ENCODE assay signal across 38 mouse cellular contexts in the genomic region with DNA sequence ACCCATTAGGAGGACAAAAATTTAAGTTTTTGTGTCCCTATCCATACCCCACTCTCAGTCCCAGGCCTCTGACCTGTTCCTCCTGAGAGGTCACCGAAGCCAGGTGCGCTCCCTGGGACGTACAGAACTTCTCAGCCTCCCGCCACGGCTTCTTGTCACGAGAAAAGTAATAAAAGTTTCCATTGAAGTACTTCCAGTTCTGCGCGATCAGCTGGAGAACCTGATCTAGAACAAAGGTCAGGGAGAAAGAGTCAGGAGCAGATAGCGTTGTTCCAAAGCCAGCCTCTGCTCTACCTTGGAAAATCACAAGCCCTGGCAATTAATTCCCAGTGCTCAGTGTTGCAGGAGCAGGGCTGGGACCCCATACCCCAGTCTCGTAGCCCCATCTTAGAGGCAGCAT. TPM values are rescaled to one million over a fixed set of nuclear protein-coding genes. Genes with fewer than 3 reads are reported as not detected.
"Had no signal": no experiment of that assay in that cellular context is flagged by ENCODE, and none has a peak within 500 bp of the region (broad histone marks: within the 10 kb centered on the region; RNA-seq: fewer than 3 reads in every experiment).

No protein-coding gene starts in this region.

- H3K4me3 ChIP-seq: embryonic facial prominence, embryonic 10.5 days; embryonic facial prominence, embryonic 12.5 days; embryonic facial prominence, embryonic 13.5 days; embryonic facial prominence, embryonic 15.5 days; erythroblast, embryonic 14.5 days; forebrain, embryonic 10.5 days; forebrain, embryonic 12.5 days; forebrain, embryonic 13.5 days; forebrain, embryonic 15.5 days; gastrocnemius, adult 2 months; heart, adult 2 months had no signal

- H3K4me1 ChIP-seq: embryonic facial prominence, embryonic 10.5 days; embryonic facial prominence, embryonic 12.5 days; embryonic facial prominence, embryonic 13.5 days; embryonic facial prominence, embryonic 15.5 days; forebrain, embryonic 10.5 days; forebrain, embryonic 12.5 days; forebrain, embryonic 13.5 days; forebrain, embryonic 15.5 days had no signal

- H3K36me3 ChIP-seq: embryonic facial prominence, embryonic 10.5 days; embryonic facial prominence, embryonic 12.5 days; embryonic facial prominence, embryonic 13.5 days; embryonic facial prominence, embryonic 15.5 days; forebrain, embryonic 10.5 days; forebrain, embryonic 12.5 days; forebrain, embryonic 15.5 days had no signal

- DNase-seq: cerebellum, adult 2 months; cerebellum, adult 8-10 months; cerebellum, adult 9-10 months; cerebellum, adult 9-11 months; cerebellum, postnatal 10 days; cerebellum, postnatal 14 days; cerebellum, postnatal 25 days; cerebellum, postnatal 36 days; embryo, embryonic 11 days; forebrain, postnatal 0 days; gastrocnemius, adult 2 months; gastrocnemius, postnatal 10 days; gastrocnemius, postnatal 14 days; gastrocnemius, postnatal 25 days; gastrocnemius, postnatal 36 days; heart, adult 2 months had no signal

- H3K27ac ChIP-seq: embryonic facial prominence, embryonic 10.5 days; embryonic facial prominence, embryonic 12.5 days; embryonic facial prominence, embryonic 13.5 days; embryonic facial prominence, embryonic 15.5 days; forebrain, embryonic 10.5 days; forebrain, embryonic 12.5 days; forebrain, embryonic 13.5 days; forebrain, embryonic 15.5 days; gastrocnemius, adult 2 months; heart, adult 2 months had no signal

- H3K9ac ChIP-seq: embryonic facial prominence, embryonic 12.5 days; embryonic facial prominence, embryonic 13.5 days; embryonic facial prominence, embryonic 15.5 days; forebrain, embryonic 12.5 days; forebrain, embryonic 13.5 days; forebrain, embryonic 15.5 days; forebrain, postnatal 0 days had no signal

- H3K27me3 ChIP-seq: embryonic facial prominence, embryonic 12.5 days; embryonic facial prominence, embryonic 15.5 days; forebrain, embryonic 12.5 days; forebrain, embryonic 13.5 days; forebrain, embryonic 15.5 days had no signal

- ATAC-seq: forebrain, embryonic 13.5 days; forebrain, embryonic 14.5 days; forebrain, embryonic 15.5 days; forebrain, embryonic 16.5 days; forebrain, postnatal 0 days had no signal

- H3K4me2 ChIP-seq: embryonic facial prominence, embryonic 12.5 days; embryonic facial prominence, embryonic 13.5 days; embryonic facial prominence, embryonic 15.5 days; forebrain, embryonic 12.5 days; forebrain, embryonic 13.5 days; forebrain, embryonic 15.5 days had no signal

- H3K9me3 ChIP-seq: embryonic facial prominence, embryonic 10.5 days; embryonic facial prominence, embryonic 12.5 days; embryonic facial prominence, embryonic 13.5 days; embryonic facial prominence, embryonic 15.5 days; forebrain, embryonic 10.5 days; forebrain, embryonic 12.5 days; forebrain, embryonic 13.5 days; forebrain, embryonic 15.5 days had no signal

RNA-seq across cellular contexts. Expression of a gene that starts 9.3 kb away (rescaled TPM):
- total RNA-seq: common myeloid progenitor, adult 5-6 weeks; forebrain, postnatal 0 days; gastrocnemius, adult 18-20 months; gastrocnemius, adult 2 months; gastrocnemius, adult 8-10 months; gastrocnemius, postnatal 14 days; gastrocnemius, postnatal 25 days; gastrocnemius, postnatal 36 days; granulocyte monocyte progenitor cell, adult 5-6 weeks had no signal
- polyA plus RNA-seq: cerebellum, adult 2 months; cortical plate, adult 2 months; embryonic facial prominence, embryonic 10.5 days; embryonic facial prominence, embryonic 11.5 days; embryonic facial prominence, embryonic 12.5 days; embryonic facial prominence, embryonic 13.5 days; embryonic facial prominence, embryonic 14.5 days; embryonic facial prominence, embryonic 15.5 days; forebrain, embryonic 10.5 days; forebrain, embryonic 11.5 days; forebrain, embryonic 12.5 days; forebrain, embryonic 13.5 days; forebrain, embryonic 14.5 days; forebrain, embryonic 15.5 days; forebrain, embryonic 16.5 days; frontal cortex, adult 2 months; gonadal fat pad, adult 2 months; heart, adult 2 months had no signal

RNA-seq across cellular contexts. Expression of a gene that starts 30.9 kb away (rescaled TPM):
- total RNA-seq: common myeloid progenitor, adult 5-6 weeks; forebrain, postnatal 0 days; gastrocnemius, adult 18-20 months; gastrocnemius, adult 2 months; gastrocnemius, adult 8-10 months; gastrocnemius, postnatal 10 days; gastrocnemius, postnatal 14 days; gastrocnemius, postnatal 25 days; gastrocnemius, postnatal 4 days; granulocyte monocyte progenitor cell, adult 5-6 weeks had no signal
- polyA plus RNA-seq: cerebellum, adult 2 months; cortical plate, adult 2 months; embryonic facial prominence, embryonic 10.5 days; embryonic facial prominence, embryonic 11.5 days; embryonic facial prominence, embryonic 12.5 days; embryonic facial prominence, embryonic 13.5 days; embryonic facial prominence, embryonic 14.5 days; embryonic facial prominence, embryonic 15.5 days; erythroblast, embryonic 14.5 days; forebrain, embryonic 10.5 days; forebrain, embryonic 11.5 days; forebrain, embryonic 12.5 days; forebrain, embryonic 13.5 days; forebrain, embryonic 14.5 days; forebrain, embryonic 15.5 days; forebrain, embryonic 16.5 days; forebrain, postnatal 0 days; gonadal fat pad, adult 2 months had no signal
